Mouse (Mus musculus): ENCODE results near the gene F2rl1.

DNA sequence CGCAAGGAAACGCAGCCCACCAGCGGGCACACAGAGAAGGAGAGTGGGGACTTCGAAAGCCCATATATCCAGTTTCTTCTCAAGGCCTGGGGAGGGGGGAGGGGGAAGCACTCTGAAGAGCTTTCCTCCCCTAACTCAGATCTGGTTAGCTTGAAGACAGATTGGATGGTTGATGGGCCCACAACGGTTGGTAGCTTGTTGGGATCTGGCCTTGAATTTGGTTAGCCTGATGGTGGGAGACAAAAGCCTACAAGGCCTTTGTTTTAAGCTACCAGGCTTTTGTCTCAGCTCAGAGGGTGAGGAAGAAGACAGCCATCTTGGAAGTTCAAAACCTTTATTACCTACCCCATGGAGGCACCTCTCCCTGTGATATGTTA is 11.1 kb upstream of the F2rl1 start:
- TF ChIP-seq CTCF (IDR thresholded peaks at IDR 0.05; ENCODE audit: extremely low read depth, insufficient read depth, insufficient read length, insufficient replicate concordance) (no peak), POLR2A (IDR thresholded peaks at IDR 0.05; ENCODE audit: low read depth, low read length) (no peak)

All from spleen, adult 2 months (tissue).